Mouse (Mus musculus) CH12.LX (cell line): ENCODE data around the gene Ofd1. TPM values are rescaled to one million over a fixed set of nuclear protein-coding genes. Genes with fewer than 3 reads are reported as not detected.

Experiments
- DNase-seq: peaks from one replicate; pipeline ENCODE4 v3.0.0-alpha.2; 2013; ENCODE audit errors: extremely low read depth
- H3K27ac ChIP-seq: 2 replicates; pipeline ENCODE4 v1.5.1; 2012; ENCODE audit warnings: low read depth, mild to moderate bottlenecking, control low read depth, moderate library complexity; ENCODE audit not compliant: insufficient read depth
- H3K27me3 ChIP-seq: replicated peaks from 2 replicates; pipeline ENCODE3; 2012; ENCODE audit warnings: inconsistent platforms
- H3K36me3 ChIP-seq, 2 experiments: replicated peaks in 1 of 2; 2 replicates each; pipeline versions ENCODE3 to v1.6.1; 2012; ENCODE audit warnings: inconsistent platforms in 1 of 2, low read length in 1 of 2, mild to moderate bottlenecking in 1 of 2, mixed read lengths in 1 of 2, moderate library complexity in 1 of 2; ENCODE audit not compliant: control insufficient read depth in 1 of 2, insufficient read depth in 1 of 2
- H3K4me1 ChIP-seq, 2 experiments: 2 replicates each; pipeline ENCODE4 v1.6.1; 2012; ENCODE audit warnings: inconsistent platforms in 1 of 2, moderate library complexity in 1 of 2; ENCODE audit not compliant: insufficient read depth in 2 of 2, control insufficient read depth in 1 of 2
- H3K4me2 ChIP-seq: 2 replicates; pipeline ENCODE4 v1.6.1; 2012; ENCODE audit warnings: low read depth, mild to moderate bottlenecking, control low read depth; ENCODE audit not compliant: poor library complexity, insufficient read depth, severe bottlenecking
- H3K4me3 ChIP-seq, 3 experiments: fragments of 150-350 bp in 1 of 3; sonication (generic) in 1 of 3; replicated peaks in 1 of 3; 2 replicates each; pipeline versions ENCODE3 to v1.5.1; 2011 to 2012; ENCODE audit warnings: low read depth in 2 of 3, low read length in 2 of 3, mild to moderate bottlenecking in 2 of 3, moderate library complexity in 2 of 3, control low read depth in 1 of 3, improper control_type of control experiment in 1 of 3, inconsistent platforms in 1 of 3, mixed read lengths in 1 of 3; ENCODE audit not compliant: poor library complexity in 1 of 3
- H3K79me2 ChIP-seq: replicated peaks from 2 replicates; pipeline ENCODE4 v1.6.1; 2012; ENCODE audit warnings: mild to moderate bottlenecking, moderate library complexity; ENCODE audit not compliant: control insufficient read depth, poor library complexity, insufficient read depth, severe bottlenecking; ENCODE audit errors: extremely low read depth
- H3K9ac ChIP-seq: 2 replicates; pipeline ENCODE4 v1.6.1; 2012; ENCODE audit warnings: low read depth, mild to moderate bottlenecking, control low read depth, moderate library complexity; ENCODE audit not compliant: insufficient read depth
- H3K9me3 ChIP-seq: replicated peaks from 2 replicates; pipeline ENCODE3; 2012; ENCODE audit warnings: low read length, inconsistent platforms, mixed read lengths
- BHLHE40 ChIP-seq: IDR thresholded peaks from 2 replicates; pipeline ENCODE4 v1.6.1; 2011; ENCODE audit warnings: mild to moderate bottlenecking, low read depth, low read length, improper control_type of control experiment
- CHD1 ChIP-seq: IDR thresholded peaks from 2 replicates; pipeline ENCODE4 v1.6.1; 2012; ENCODE audit warnings: low read depth, low read length, improper control_type of control experiment, inconsistent platforms
- CHD2 ChIP-seq: IDR thresholded peaks from 2 replicates; pipeline ENCODE4 v1.6.1; 2011; ENCODE audit warnings: low read length, improper control_type of control experiment
- ELF1 ChIP-seq: IDR thresholded peaks from 2 replicates; pipeline ENCODE4 v1.6.1; 2014; ENCODE audit warnings: low read depth, mild to moderate bottlenecking, inconsistent platforms, low read length, improper control_type of control experiment
- IRF4 ChIP-seq: IDR thresholded peaks from 2 replicates; pipeline ENCODE4 v1.6.1; 2014; ENCODE audit warnings: low read depth, mild to moderate bottlenecking, inconsistent platforms, low read length, improper control_type of control experiment
- KAT2A ChIP-seq: IDR thresholded peaks from 2 replicates; pipeline ENCODE4 v1.6.1; 2012; ENCODE audit warnings: low read length, improper control_type of control experiment, inconsistent platforms; ENCODE audit not compliant: insufficient replicate concordance
- MAFK ChIP-seq: IDR thresholded peaks from 2 replicates; pipeline ENCODE4 v1.6.1; 2011; ENCODE audit warnings: low read length, improper control_type of control experiment; ENCODE audit not compliant: insufficient replicate concordance
- MYC ChIP-seq: IDR thresholded peaks from 2 replicates; pipeline ENCODE4 v1.6.1; 2011; ENCODE audit warnings: low read depth, mild to moderate bottlenecking, improper control_type of control experiment, low read length
- NELFE ChIP-seq: IDR thresholded peaks from 2 replicates; pipeline ENCODE4 v1.6.1; 2011; ENCODE audit warnings: low read depth, low read length, improper control_type of control experiment
- PAX5 ChIP-seq: IDR thresholded peaks from 2 replicates; pipeline ENCODE4 v1.6.1; 2012; ENCODE audit warnings: low read length, inconsistent platforms, mixed read lengths
- RCOR1 ChIP-seq: conservative IDR thresholded peaks from 2 replicates; pipeline ENCODE4 v1.6.1; 2012; ENCODE audit warnings: low read depth, mild to moderate bottlenecking, inconsistent platforms, low read length, improper control_type of control experiment
- SIN3A ChIP-seq: IDR thresholded peaks from 2 replicates; pipeline ENCODE4 v1.6.1; 2012; ENCODE audit warnings: low read length, improper control_type of control experiment, inconsistent platforms
- TBP ChIP-seq: conservative IDR thresholded peaks from 2 replicates; pipeline ENCODE4 v1.6.1; 2011; ENCODE audit warnings: low read depth, low read length, improper control_type of control experiment
- TCF12 ChIP-seq: IDR thresholded peaks from 2 replicates; pipeline ENCODE4 v1.6.1; 2014; ENCODE audit warnings: low read depth, mild to moderate bottlenecking, inconsistent platforms, low read length, improper control_type of control experiment
- UBTF ChIP-seq: IDR thresholded peaks from 2 replicates; pipeline ENCODE4 v1.6.1; 2012; ENCODE audit warnings: low read depth, mild to moderate bottlenecking, inconsistent platforms, low read length, improper control_type of control experiment, moderate library complexity
- USF1 ChIP-seq: IDR thresholded peaks from 2 replicates; pipeline ENCODE4 v1.6.1; 2014; ENCODE audit warnings: low read depth, mild to moderate bottlenecking, inconsistent platforms, low read length, improper control_type of control experiment
- USF2 ChIP-seq: conservative IDR thresholded peaks from 2 replicates; pipeline ENCODE4 v1.6.1; 2011; ENCODE audit warnings: low read depth, low read length, improper control_type of control experiment
- dilution Hi-C: fragments of 300-500 bp; cut with MboI; formaldehyde crosslinking; loops from 2 replicates; pipeline ENCODE4 v1.14.3; 2020; ENCODE audit warnings: low sequenced_read_pairs; ENCODE audit not compliant: extremely low pct_unique_long_range_greater_than_20kb, extremely low pct_ligation_motif_present
- in situ Hi-C: fragments of 300-500 bp; cut with MboI; formaldehyde crosslinking; loops from 3 replicates; pipeline ENCODE4 v1.14.3; 2019; ENCODE audit warnings: low sequenced_read_pairs, low pct_ligation_motif_present, low pct_unique_long_range_greater_than_20kb, mixed read lengths
- polyA plus RNA-seq: library from polyadenylated mRNA; unstranded; fragments of >175 nt; gene quantifications from 2 replicates; pipeline ENCODE4 v1.2.1, GENCODE M21; 2012; ENCODE audit warnings: low read depth; ENCODE audit not compliant: insufficient read length
- total RNA-seq, 2 experiments: library from RNA; depleted of rRNA; stranded (reverse); fragments of 300-350 nt in 1 of 2; fragments of >200 nt in 1 of 2; gene quantifications; 2 replicates each; pipeline ENCODE4 v1.2.3; 2012 to 2014

The Ofd1 gene
- total and polyA plus RNA-seq, 3 experiments, result 7.8 to 13.3 (median 12.4) TPM

DNA sequence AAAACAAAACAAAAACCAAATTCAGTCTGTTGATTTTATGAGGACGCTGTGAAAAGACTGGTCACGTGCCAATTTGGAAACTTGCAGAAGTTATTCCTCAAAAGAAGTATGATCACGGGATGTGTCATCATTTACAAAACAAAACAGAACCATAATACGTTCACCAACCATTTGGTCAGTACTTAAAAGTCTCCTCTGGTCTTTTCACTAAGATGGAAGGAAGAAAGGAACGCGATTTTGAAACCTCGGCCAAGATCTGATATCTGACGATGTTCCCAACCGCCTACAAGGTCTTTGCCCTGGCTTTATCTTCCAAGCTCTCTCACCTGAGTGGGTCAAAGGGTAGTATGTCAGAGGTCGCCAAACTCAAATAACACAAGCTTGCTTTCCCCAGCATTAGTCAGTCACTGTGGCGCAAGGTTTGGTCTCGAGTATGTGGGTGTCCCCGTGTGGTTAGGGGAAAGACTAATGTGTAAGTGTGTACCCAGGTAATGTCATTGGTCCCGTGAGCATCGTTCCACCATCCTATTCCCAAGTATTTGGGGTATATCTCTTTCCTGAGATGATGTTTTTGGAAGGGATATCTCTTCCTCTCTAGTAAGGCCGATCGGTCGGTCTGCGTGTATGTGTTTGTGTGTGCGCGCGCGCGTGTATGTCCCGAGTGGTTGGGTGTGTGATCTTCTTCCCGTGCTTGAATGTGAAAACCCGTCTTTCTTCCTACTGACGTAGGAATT lies 38.3 kb upstream of the Ofd1 start:
- Histone ChIP-seq H3K4me3 (peak overlapping the region; percentile 64 to 89 (median 81)), H3K4me1 (peaks cover 4 to 20% of the 10 kb centered on the region in 2 experiments; a peak in 1 of 4 replicates), H3K79me2 (peaks cover 42% of the 10 kb centered on the region), H3K27me3 (no peaks in the 10 kb centered on the region), H3K27ac (peak overlapping the region; percentile 29), H3K36me3 (peaks cover 0 to 24% of the 10 kb centered on the region in 2 experiments), H3K4me2 (peak overlapping the region; percentile 71), H3K9ac (peak overlapping the region; percentile 78), H3K9me3 (no peaks in the 10 kb centered on the region)
- in situ Hi-C loops (no loop called here), dilution Hi-C loops (no loop called here)
- peak; percentile 10 for DNase-seq
- peak; percentile 36; the same call in 1 of the 2 replicates for TF ChIP-seq SIN3A
- peak; percentile 52; the same call in 1 of the 2 replicates for TF ChIP-seq USF2
- TF ChIP-seq RCOR1, result no peak
- TF ChIP-seq NELFE, result 0 out of 2 replicates have a peak, but pooled peaks have one; percentile 1
- no peak for TF ChIP-seq MAFK
- TF ChIP-seq TBP, result 0 out of 2 replicates have a peak, but pooled peaks have one; percentile 29
- no peak for TF ChIP-seq UBTF
- no peak for TF ChIP-seq MYC
- peak; percentile 79 for TF ChIP-seq BHLHE40
- TF ChIP-seq CHD1, result no peak
- TF ChIP-seq USF1, result peak; percentile 29; the same call in 1 of the 2 replicates

GRCm38 (mm10) chrX:166477393-166477792 lies 36.9 kb upstream of the Ofd1 start:
- Histone ChIP-seq H3K4me3 (no peak overlapping the region), H3K27me3 (no peaks in the 10 kb centered on the region), H3K4me2 (peak overlapping the region; percentile 29; the same call in 1 of the 2 replicates), H3K9ac (no peak overlapping the region), H3K4me1 (peaks cover 4 to 21% of the 10 kb centered on the region in 2 experiments; a peak in 1 of 4 replicates), H3K36me3 (peaks cover 0 to 30% of the 10 kb centered on the region in 2 experiments), H3K9me3 (no peaks in the 10 kb centered on the region), H3K79me2 (peaks cover 44% of the 10 kb centered on the region), H3K27ac (no peak overlapping the region)
- TF ChIP-seq IRF4 (no peak), KAT2A (no peak), RCOR1 (no peak), CHD2 (no peak), MYC (no peak), TCF12 (no peak), PAX5 (no peak), ELF1 (no peak)
- dilution Hi-C loops (no loop called here), in situ Hi-C loops (no loop called here)
- DNase-seq, result no peak
